Mouse (Mus musculus): ENCODE results near the gene Olfr773. TPM values are rescaled to one million over a fixed set of nuclear protein-coding genes. Genes with fewer than 3 reads are reported as not detected.
"Not testable (repeated sequence)": the region's sequence is repeated elsewhere in the genome, so short reads cannot be mapped to it uniquely, and the experiment has no call there.

The Olfr773 gene
- not detected in 2 replicates for polyA plus RNA-seq (2016; fragmentation: Nextera tagmentation; extraction: Ambion mirVana)

DNA sequence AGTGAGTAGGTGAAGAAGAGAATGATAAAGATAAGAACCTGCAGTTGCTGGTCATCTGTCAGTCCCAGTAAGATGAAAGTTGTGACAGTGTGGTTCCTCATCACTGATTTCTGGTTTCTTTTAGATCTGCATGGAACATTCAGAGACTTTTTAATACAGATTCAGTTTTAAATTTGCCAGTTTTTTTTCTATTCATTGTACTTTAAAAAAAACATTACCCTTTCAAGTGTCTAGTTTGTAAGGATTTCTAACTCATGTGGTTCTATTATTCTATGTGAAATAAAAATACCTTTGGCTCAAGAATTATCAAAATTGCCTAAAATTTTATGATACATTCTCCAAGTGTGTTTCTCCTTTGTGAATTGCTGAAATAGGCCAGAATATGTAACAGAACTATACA, at the start of gene Olfr773:
TSS of gene Olfr773 (minus strand) at position 101 of the 400 bp plus-strand sequence.
- not testable (repeated sequence) for H3K9ac ChIP-seq; H3K4me3 ChIP-seq; H3K4me2 ChIP-seq; H3K9me3 ChIP-seq (replicated peaks); H3K27me3 ChIP-seq (replicated peaks); H3K36me3 ChIP-seq; ATAC-seq (ENCODE audit: insufficient number of reproducible peaks, low FRiP score); H3K4me1 ChIP-seq (replicated peaks); H3K27ac ChIP-seq (ENCODE audit: poor library complexity, severe bottlenecking)

DNA sequence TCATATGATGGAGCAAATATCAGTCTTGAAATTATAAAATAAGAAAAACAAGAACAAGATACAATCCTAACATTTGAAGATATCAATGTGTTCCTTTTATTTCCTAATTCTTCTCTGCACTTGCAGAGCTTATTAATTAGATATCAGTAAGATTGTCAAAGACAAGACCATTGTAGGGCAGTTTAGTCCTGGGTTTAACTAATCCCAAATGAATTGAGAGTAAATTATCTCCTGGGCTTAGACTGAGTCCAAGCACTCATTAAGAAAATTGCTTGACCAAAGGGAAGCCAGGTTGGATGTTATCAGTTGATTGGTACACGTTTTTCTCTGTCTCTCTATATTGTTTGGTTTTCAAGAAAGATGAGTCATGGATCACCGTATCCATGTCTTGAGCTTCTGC, 48.7 kb upstream of the Olfr773 start, which contains the start of gene Olfr774:
TSS of gene Olfr774 (plus strand) at position 301 of the 400 bp plus-strand sequence.
- H3K4me3 ChIP-seq: no peak within 1 kb of the TSS
- H3K9me3 ChIP-seq (replicated peaks): 0 out of 2 replicates have a peak, but pooled peaks cover 5% of the 10 kb centered on the region
- ATAC-seq (ENCODE audit: insufficient number of reproducible peaks, low FRiP score): no peak
- H3K9ac ChIP-seq: no peak within 1 kb of the TSS
- no peak within 1 kb of the TSS for H3K4me2 ChIP-seq
- H3K36me3 ChIP-seq: no peaks in the 10 kb centered on the region
- no peak within 1 kb of the TSS for H3K27ac ChIP-seq (ENCODE audit: poor library complexity, severe bottlenecking)
- no peaks in the 10 kb centered on the region for H3K4me1 ChIP-seq (replicated peaks)
- no peaks in the 10 kb centered on the region for H3K27me3 ChIP-seq (replicated peaks)
- WGBS: 63% methylated on average over 2 of the region's 2 CpGs

DNA sequence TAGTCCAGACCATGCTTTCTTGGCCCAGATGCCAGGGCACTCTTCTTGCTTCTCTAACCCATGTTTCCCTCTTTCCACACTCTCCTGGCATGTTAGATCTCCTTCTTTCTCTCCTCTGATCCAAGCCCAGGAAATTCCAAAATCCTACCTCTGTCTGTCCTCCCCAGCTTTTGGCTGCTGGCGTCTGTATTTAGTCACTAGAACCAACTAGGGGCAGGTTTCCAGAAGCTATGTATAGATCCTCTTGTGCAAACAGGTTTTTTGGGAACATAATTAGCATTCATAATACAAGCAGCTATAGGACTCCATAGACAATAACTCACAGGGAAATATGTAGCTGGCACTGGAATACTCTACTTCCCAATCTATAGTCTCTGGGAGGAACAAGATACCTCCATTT, 43.5 kb upstream of the Olfr773 start:
- Histone ChIP-seq H3K4me1 (replicated peaks) (no peaks in the 10 kb centered on the region), H3K4me2 (no peak overlapping the region), H3K27ac (ENCODE audit: poor library complexity, severe bottlenecking) (no peak overlapping the region), H3K4me3 (no peak overlapping the region), H3K9ac (no peak overlapping the region), H3K36me3 (no peaks in the 10 kb centered on the region), H3K27me3 (replicated peaks) (no peaks in the 10 kb centered on the region), H3K9me3 (replicated peaks) (peaks cover 18% of the 10 kb centered on the region; the same call in 1 of the 2 replicates)
- ATAC-seq (ENCODE audit: insufficient number of reproducible peaks, low FRiP score): no peak
- WGBS: 62% methylated on average over 1 of the region's 1 CpGs

DNA sequence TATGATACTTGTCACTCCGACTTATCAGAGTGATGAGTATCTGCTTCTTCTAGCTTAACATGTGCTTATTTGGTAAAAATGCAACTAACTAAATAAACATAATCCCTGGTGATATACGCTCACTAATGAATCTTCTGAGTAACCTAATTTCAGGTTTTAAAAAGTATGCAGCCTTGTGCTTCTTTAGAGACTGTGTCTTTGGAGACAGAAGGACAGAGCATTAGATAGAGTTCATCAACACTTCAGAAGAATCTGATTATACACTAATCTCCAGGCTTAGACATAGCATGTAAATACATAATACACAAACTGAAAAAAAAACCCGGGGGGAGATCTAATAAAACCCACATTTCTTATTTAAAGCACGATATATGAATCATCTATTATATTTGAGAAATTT, 9.4 kb downstream of the Olfr773 start, which contains the start of gene Olfr772:
TSS of gene Olfr772 (minus strand) at position 101 of the 400 bp plus-strand sequence.
- H3K27me3 ChIP-seq (replicated peaks); H3K9me3 ChIP-seq (replicated peaks): not testable (repeated sequence)
- WGBS: 70% methylated on average over 4 of the region's 4 CpGs

DNA sequence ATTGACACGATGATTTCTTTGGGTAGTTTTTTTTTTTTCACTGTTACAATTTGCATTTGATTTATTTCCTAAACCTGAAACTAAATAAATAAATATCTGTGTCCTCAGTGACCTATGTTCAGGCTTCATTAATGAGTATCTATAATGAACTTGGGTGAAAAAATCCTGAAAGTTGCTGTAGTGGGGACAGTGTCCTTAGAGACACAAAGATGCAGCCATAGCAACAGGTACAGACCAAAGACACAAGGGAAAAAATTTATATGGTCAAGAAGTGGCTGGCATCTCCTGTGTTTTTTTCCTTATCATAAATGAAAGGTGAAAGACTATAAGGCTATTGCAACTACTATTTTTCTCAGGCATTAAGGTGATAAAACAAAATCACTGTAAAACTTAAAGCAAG, 22.6 kb downstream of the Olfr773 start, which contains the start of gene Olfr771:
TSS of gene Olfr771 (minus strand) at position 101 of the 400 bp plus-strand sequence.
- no peak within 1 kb of the TSS for H3K27ac ChIP-seq (ENCODE audit: poor library complexity, severe bottlenecking)
- no peaks in the 10 kb centered on the region for H3K27me3 ChIP-seq (replicated peaks)
- H3K9me3 ChIP-seq (replicated peaks): no peaks in the 10 kb centered on the region
- no peaks in the 10 kb centered on the region for H3K36me3 ChIP-seq
- H3K4me2 ChIP-seq: no peak within 1 kb of the TSS
- no peak within 1 kb of the TSS for H3K4me3 ChIP-seq
- H3K9ac ChIP-seq: no peak within 1 kb of the TSS
- H3K4me1 ChIP-seq (replicated peaks): no peaks in the 10 kb centered on the region
- ATAC-seq (ENCODE audit: insufficient number of reproducible peaks, low FRiP score): no peak
- 67% methylated on average over 1 of the region's 1 CpGs for WGBS

More for the DNA sequence above, 9.4 kb downstream of the Olfr773 start, which contains the start of gene Olfr772:
- not testable (repeated sequence) for H3K4me1 ChIP-seq (replicated peaks); H3K27ac ChIP-seq (ENCODE audit: poor library complexity, severe bottlenecking); H3K4me2 ChIP-seq; ATAC-seq (ENCODE audit: insufficient number of reproducible peaks, low FRiP score); H3K4me3 ChIP-seq; H3K36me3 ChIP-seq; H3K9ac ChIP-seq

DNA sequence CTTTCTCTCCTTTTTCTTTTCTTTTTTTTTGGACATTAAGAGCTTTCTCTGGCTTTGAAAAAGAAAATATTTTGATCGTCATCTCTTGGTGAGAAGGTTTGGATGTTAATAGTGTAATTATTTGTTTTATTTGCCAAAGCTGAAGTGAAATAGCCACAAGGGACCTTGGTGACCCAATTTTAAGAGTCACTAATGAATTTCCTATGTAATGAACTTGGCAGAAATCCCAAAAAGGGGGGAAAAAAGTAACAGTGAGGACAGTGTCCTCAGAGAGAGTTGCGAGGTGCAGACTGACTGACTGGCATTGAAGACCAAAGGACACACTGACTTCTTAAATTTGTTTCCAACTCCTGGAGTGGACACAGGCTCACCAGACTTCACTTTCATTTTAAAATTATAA, 48.3 kb downstream of the Olfr773 start, which contains the start of gene Olfr770:
TSS of gene Olfr770 (minus strand) at position 101 of the 400 bp plus-strand sequence.
- H3K27me3 ChIP-seq (replicated peaks): no peaks in the 10 kb centered on the region
- no peaks in the 10 kb centered on the region for H3K4me1 ChIP-seq (replicated peaks)
- H3K4me2 ChIP-seq: no peak within 1 kb of the TSS
- ATAC-seq (ENCODE audit: insufficient number of reproducible peaks, low FRiP score): no peak
- H3K9me3 ChIP-seq (replicated peaks): no peaks in the 10 kb centered on the region
- H3K27ac ChIP-seq (ENCODE audit: poor library complexity, severe bottlenecking): no peak within 1 kb of the TSS
- no peak within 1 kb of the TSS for H3K4me3 ChIP-seq
- no peak within 1 kb of the TSS for H3K9ac ChIP-seq
- no peaks in the 10 kb centered on the region for H3K36me3 ChIP-seq
- WGBS: 75% methylated on average over 2 of the region's 2 CpGs

Other genes with a start within 250 kb of the Olfr773 start
- gene Mettl7b, start 226.4 kb downstream of the Olfr773 start, polyA plus RNA-seq (2016; fragmentation: Nextera tagmentation; extraction: Ambion mirVana): 0.15 TPM in 1 of 2 replicates, not detected in the other
- not detected in 2 replicates for gene Olfr9, start 198.0 kb downstream of the Olfr773 start, polyA plus RNA-seq (2016; fragmentation: Nextera tagmentation; extraction: Ambion mirVana)
- not detected in 2 replicates for gene Olfr763, start 176.6 kb downstream of the Olfr773 start, polyA plus RNA-seq (2016; fragmentation: Nextera tagmentation; extraction: Ambion mirVana)
- gene Olfr764-ps1, start 147.5 kb downstream of the Olfr773 start, polyA plus RNA-seq (2016; fragmentation: Nextera tagmentation; extraction: Ambion mirVana): not detected in 2 replicates
- not detected in 2 replicates for gene Olfr765, start 137.4 kb downstream of the Olfr773 start, polyA plus RNA-seq (2016; fragmentation: Nextera tagmentation; extraction: Ambion mirVana)
- not detected in 2 replicates for gene Olfr766-ps1, start 118.4 kb downstream of the Olfr773 start, polyA plus RNA-seq (2016; fragmentation: Nextera tagmentation; extraction: Ambion mirVana)
- not detected in 2 replicates for gene Olfr767, start 104.5 kb downstream of the Olfr773 start, polyA plus RNA-seq (2016; fragmentation: Nextera tagmentation; extraction: Ambion mirVana)
- not detected in 2 replicates for gene Olfr768, start 88.0 kb downstream of the Olfr773 start, polyA plus RNA-seq (2016; fragmentation: Nextera tagmentation; extraction: Ambion mirVana)
- gene Olfr769, start 69.6 kb downstream of the Olfr773 start, polyA plus RNA-seq (2016; fragmentation: Nextera tagmentation; extraction: Ambion mirVana): not detected in 2 replicates
- gene Olfr770, start 48.4 kb downstream of the Olfr773 start, polyA plus RNA-seq (2016; fragmentation: Nextera tagmentation; extraction: Ambion mirVana): not detected in 2 replicates
- gene Olfr771, start 22.7 kb downstream of the Olfr773 start, polyA plus RNA-seq (2016; fragmentation: Nextera tagmentation; extraction: Ambion mirVana): not detected in 2 replicates
- gene Olfr772, start 9.5 kb downstream of the Olfr773 start, polyA plus RNA-seq (2016; fragmentation: Nextera tagmentation; extraction: Ambion mirVana): not detected in 2 replicates
- gene Olfr774, start 48.8 kb upstream of the Olfr773 start, polyA plus RNA-seq (2016; fragmentation: Nextera tagmentation; extraction: Ambion mirVana): not detected in 2 replicates
- gene Olfr775, start 61.0 kb upstream of the Olfr773 start, polyA plus RNA-seq (2016; fragmentation: Nextera tagmentation; extraction: Ambion mirVana): not detected in 2 replicates
- gene Olfr776, start 71.7 kb upstream of the Olfr773 start, polyA plus RNA-seq (2016; fragmentation: Nextera tagmentation; extraction: Ambion mirVana): not detected in 2 replicates
- gene Olfr777, start 84.1 kb upstream of the Olfr773 start, polyA plus RNA-seq (2016; fragmentation: Nextera tagmentation; extraction: Ambion mirVana): not detected in 2 replicates
- not detected in 2 replicates for gene Olfr780, start 130.7 kb upstream of the Olfr773 start, polyA plus RNA-seq (2016; fragmentation: Nextera tagmentation; extraction: Ambion mirVana)
- not detected in 2 replicates for gene Olfr781, start 141.4 kb upstream of the Olfr773 start, polyA plus RNA-seq (2016; fragmentation: Nextera tagmentation; extraction: Ambion mirVana)
- not detected in 2 replicates for gene Olfr782, start 161.4 kb upstream of the Olfr773 start, polyA plus RNA-seq (2016; fragmentation: Nextera tagmentation; extraction: Ambion mirVana)
- gene Olfr784, start 196.7 kb upstream of the Olfr773 start, polyA plus RNA-seq (2016; fragmentation: Nextera tagmentation; extraction: Ambion mirVana): 0.05 TPM in 1 of 2 replicates, not detected in the other
- not detected in 2 replicates for gene Olfr785, start 218.0 kb upstream of the Olfr773 start, polyA plus RNA-seq (2016; fragmentation: Nextera tagmentation; extraction: Ambion mirVana)
- not detected in 2 replicates for gene Olfr786, start 239.9 kb upstream of the Olfr773 start, polyA plus RNA-seq (2016; fragmentation: Nextera tagmentation; extraction: Ambion mirVana)